Mouse (Mus musculus) stomach, postnatal 0 days (tissue): ENCODE measurements around the gene Tsnax. TPM values are rescaled to one million over a fixed set of nuclear protein-coding genes. Genes with fewer than 3 reads are reported as not detected.
A peak's percentile ranks its signal among the peaks of the same experiment; 100 is the strongest.

Source experiments
- ATAC-seq: fragments of 200-750 bp; cut with Nextera tagmentation; 2 replicates; pipeline ENCODE4 v1.8.0; 2017; ENCODE audit not compliant: low FRiP score, low TSS enrichment
- DNase-seq: peaks from one replicate; pipeline ENCODE4 v3.0.0-alpha.2; 2016; ENCODE audit warnings: low spot score
- H3K27ac ChIP-seq: fragments of 300-500 bp; sonication (generic); replicated peaks from 2 replicates; pipeline ENCODE4 v1.5.1; 2014; ENCODE audit warnings: mild to moderate bottlenecking, control low read depth
- H3K27me3 ChIP-seq: fragments of 300-500 bp; sonication (generic); 2 replicates; pipeline ENCODE4 v1.6.1; 2014; ENCODE audit warnings: low read length; ENCODE audit not compliant: control insufficient read depth, insufficient read depth
- H3K36me3 ChIP-seq: fragments of 300-500 bp; sonication (generic); 2 replicates; pipeline ENCODE4 v1.6.1; 2014; ENCODE audit warnings: low read length, mixed read lengths; ENCODE audit not compliant: control insufficient read depth, insufficient read depth
- H3K4me1 ChIP-seq: fragments of 300-500 bp; sonication (generic); replicated peaks from 2 replicates; pipeline ENCODE4 v1.6.1; 2014; ENCODE audit warnings: antibody characterized with exemption; ENCODE audit not compliant: control insufficient read depth, insufficient read depth
- H3K4me2 ChIP-seq: fragments of 300-500 bp; sonication (generic); replicated peaks from 2 replicates; pipeline ENCODE4 v1.6.1; 2014; ENCODE audit warnings: low read depth, mild to moderate bottlenecking, control low read depth, moderate library complexity
- H3K4me3 ChIP-seq: fragments of 300-500 bp; sonication (generic); 2 replicates; pipeline ENCODE4 v1.5.1; 2014; ENCODE audit warnings: low read depth, low read length, control low read depth
- H3K9ac ChIP-seq: fragments of 300-500 bp; sonication (generic); 2 replicates; pipeline ENCODE4 v1.6.1; 2014; ENCODE audit warnings: mild to moderate bottlenecking, low read length, control low read depth, mixed read lengths
- H3K9me3 ChIP-seq: fragments of 300-500 bp; sonication (generic); 2 replicates; pipeline ENCODE4 v1.6.1; 2016; ENCODE audit warnings: low read length; ENCODE audit not compliant: control insufficient read depth
- CTCF ChIP-seq: IDR thresholded peaks from 2 replicates; pipeline ENCODE4 v1.5.1; 2016; ENCODE audit warnings: antibody characterized with exemption, low read depth, mild to moderate bottlenecking, moderate library complexity
- EP300 ChIP-seq: optimal IDR thresholded peaks from 2 replicates; pipeline ENCODE3; 2016; ENCODE audit warnings: antibody characterized with exemption
- WGBS: fragments of 180-500 bp; shearing (Covaris S2); extraction: QIAGEN DNeasy Blood & Tissue Kit; methylation state at CpG from one replicate; pipeline ENCODE4 v1.1.7; 2014; 5-methylcytosine and 5-hydroxymethylcytosine counted together
- polyA plus RNA-seq: library from polyadenylated mRNA; unstranded; fragments of >200 nt; fragmentation: Nextera tagmentation; extraction: Ambion mirVana; gene quantifications from 2 replicates; pipeline ENCODE4 v1.2.1, GENCODE M21; 2015

The Tsnax gene
- polyA plus RNA-seq, 1 experiment from 2014 or later: 62.5 TPM

DNA sequence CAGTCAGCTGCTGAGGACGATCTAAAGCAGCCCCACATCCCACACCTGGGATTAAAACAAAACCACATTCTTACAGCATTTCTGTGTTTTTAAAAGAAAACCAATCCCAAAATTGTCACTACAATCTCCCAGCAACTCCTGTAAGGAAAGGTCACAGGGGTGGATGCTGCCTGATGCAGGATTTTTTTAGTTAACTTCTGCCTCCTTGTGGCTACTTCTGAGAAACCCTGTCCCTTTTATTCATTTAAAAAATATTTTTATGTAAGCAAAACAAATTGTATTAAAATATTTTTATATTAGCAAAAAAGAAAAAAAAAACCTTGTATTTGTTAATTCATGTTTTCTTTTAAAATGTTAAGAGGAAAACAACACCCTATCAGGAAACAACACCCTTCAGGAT lies 33.0 kb downstream of the Tsnax start:
- H3K4me2 ChIP-seq: no peak overlapping the region
- no peaks in the 10 kb centered on the region for H3K27me3 ChIP-seq
- peak; percentile 21 for TF ChIP-seq CTCF
- no peak for TF ChIP-seq EP300
- H3K9me3 ChIP-seq: no peaks in the 10 kb centered on the region
- no peak overlapping the region for H3K4me3 ChIP-seq
- no peak overlapping the region for H3K9ac ChIP-seq
- no peak overlapping the region for H3K27ac ChIP-seq
- DNase-seq: no peak
- 88% methylated on average over 1 of the region's 1 CpGs for WGBS
- no peak for ATAC-seq
- no peaks in the 10 kb centered on the region for H3K36me3 ChIP-seq
- H3K4me1 ChIP-seq: no peaks in the 10 kb centered on the region

DNA sequence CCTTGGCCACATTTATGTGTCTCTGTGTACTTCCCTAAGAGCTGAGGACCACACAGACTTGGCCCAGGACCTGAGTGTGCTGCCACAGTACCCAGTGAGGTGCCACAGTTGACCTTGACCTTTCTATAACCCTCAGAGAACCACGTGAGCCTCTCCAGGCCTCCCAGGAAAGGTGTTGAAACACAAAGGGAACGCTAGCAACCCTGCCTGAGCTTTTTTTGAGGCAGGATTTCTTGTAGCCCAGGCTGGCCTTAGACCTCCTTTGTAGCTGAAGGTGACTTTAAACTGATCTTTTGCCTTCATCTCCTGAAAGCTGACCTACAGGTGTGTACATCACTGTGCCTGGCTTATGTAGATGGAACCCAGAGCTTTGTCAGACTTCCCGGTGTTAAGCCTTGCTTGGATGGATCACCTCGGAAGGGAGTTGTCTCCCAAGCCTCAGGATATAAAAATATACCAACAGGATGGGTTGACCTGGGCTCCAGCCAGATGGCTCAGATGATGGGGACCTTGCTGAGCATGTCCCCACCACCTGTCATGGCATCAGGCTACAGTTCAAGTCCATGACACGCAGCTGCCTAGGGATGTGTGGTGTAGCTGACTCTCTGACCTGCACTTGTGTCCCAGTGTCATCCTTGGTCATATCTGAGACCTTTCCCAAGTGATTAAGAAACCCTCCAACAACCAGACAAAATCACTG lies 36.4 kb downstream of the Tsnax start:
- H3K4me3 ChIP-seq: no peak overlapping the region
- H3K9me3 ChIP-seq: no peaks in the 10 kb centered on the region
- no peak overlapping the region for H3K9ac ChIP-seq
- H3K36me3 ChIP-seq: no peaks in the 10 kb centered on the region
- DNase-seq (no peak), ATAC-seq (no peak; the same call in 1 of the 2 replicates)
- WGBS: 59% methylated on average over 5 of the region's 5 CpGs
- no peak overlapping the region for H3K4me2 ChIP-seq
- no peaks in the 10 kb centered on the region for H3K27me3 ChIP-seq
- TF ChIP-seq EP300 (no peak), CTCF (no peak)
- H3K27ac ChIP-seq: no peak overlapping the region
- H3K4me1 ChIP-seq: no peaks in the 10 kb centered on the region

DNA sequence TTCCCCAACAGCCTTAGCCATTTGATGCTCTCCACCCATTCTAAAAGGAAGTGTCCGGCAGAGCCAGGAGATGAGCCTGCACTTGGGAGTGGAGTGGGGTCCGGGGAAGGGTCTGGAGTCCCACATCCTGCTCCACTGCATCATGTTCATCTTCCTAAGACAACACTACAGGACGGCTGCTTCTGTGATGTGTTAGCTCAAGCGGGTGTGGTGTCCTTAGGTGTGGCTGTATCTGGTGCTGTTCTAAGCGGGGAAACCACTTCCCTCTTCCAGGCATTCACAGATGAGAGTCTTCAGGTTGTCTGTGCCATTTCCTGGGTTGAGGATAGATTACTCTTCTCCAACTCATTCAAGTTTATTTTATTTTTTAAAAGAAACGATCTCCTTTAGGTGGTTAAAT lies 37.0 kb downstream of the Tsnax start:
- Histone ChIP-seq H3K27ac (no peak overlapping the region), H3K4me3 (no peak overlapping the region), H3K36me3 (no peaks in the 10 kb centered on the region), H3K9me3 (no peaks in the 10 kb centered on the region), H3K4me1 (no peaks in the 10 kb centered on the region), H3K9ac (no peak overlapping the region), H3K4me2 (no peak overlapping the region), H3K27me3 (no peaks in the 10 kb centered on the region)
- WGBS: 60% methylated on average over 6 of the region's 6 CpGs
- DNase-seq (no peak), ATAC-seq (no peak)
- TF ChIP-seq CTCF (no peak), EP300 (no peak)

DNA sequence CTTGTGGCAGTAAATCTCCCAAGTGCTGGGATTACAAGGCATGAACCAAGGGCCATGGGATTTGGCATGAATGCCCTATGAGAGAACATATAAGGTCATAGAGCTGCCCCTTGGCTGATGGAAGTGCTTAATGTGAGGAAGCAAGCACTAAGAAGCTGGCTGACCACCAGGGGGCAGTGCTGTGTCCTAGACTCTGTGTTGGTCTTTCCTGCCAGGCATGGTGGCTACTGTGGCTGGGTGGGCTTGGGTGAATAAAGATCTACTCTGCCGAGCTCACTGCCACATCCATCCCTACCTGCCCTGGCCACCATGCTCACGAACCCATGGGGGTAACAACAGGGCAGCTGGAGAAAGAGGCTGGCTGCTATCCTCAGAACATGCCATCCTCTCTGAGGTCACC lies 39.2 kb downstream of the Tsnax start:
- H3K4me1 ChIP-seq: no peaks in the 10 kb centered on the region
- ATAC-seq (no peak), DNase-seq (peak; percentile 77)
- no peak overlapping the region for H3K9ac ChIP-seq
- H3K4me3 ChIP-seq: no peak overlapping the region
- WGBS: 45% methylated on average over 2 of the region's 2 CpGs
- no peaks in the 10 kb centered on the region for H3K9me3 ChIP-seq
- TF ChIP-seq EP300: no peak
- TF ChIP-seq CTCF: peak; percentile 84
- no peak overlapping the region for H3K27ac ChIP-seq
- no peak overlapping the region for H3K4me2 ChIP-seq
- no peaks in the 10 kb centered on the region for H3K27me3 ChIP-seq
- no peaks in the 10 kb centered on the region for H3K36me3 ChIP-seq

DNA sequence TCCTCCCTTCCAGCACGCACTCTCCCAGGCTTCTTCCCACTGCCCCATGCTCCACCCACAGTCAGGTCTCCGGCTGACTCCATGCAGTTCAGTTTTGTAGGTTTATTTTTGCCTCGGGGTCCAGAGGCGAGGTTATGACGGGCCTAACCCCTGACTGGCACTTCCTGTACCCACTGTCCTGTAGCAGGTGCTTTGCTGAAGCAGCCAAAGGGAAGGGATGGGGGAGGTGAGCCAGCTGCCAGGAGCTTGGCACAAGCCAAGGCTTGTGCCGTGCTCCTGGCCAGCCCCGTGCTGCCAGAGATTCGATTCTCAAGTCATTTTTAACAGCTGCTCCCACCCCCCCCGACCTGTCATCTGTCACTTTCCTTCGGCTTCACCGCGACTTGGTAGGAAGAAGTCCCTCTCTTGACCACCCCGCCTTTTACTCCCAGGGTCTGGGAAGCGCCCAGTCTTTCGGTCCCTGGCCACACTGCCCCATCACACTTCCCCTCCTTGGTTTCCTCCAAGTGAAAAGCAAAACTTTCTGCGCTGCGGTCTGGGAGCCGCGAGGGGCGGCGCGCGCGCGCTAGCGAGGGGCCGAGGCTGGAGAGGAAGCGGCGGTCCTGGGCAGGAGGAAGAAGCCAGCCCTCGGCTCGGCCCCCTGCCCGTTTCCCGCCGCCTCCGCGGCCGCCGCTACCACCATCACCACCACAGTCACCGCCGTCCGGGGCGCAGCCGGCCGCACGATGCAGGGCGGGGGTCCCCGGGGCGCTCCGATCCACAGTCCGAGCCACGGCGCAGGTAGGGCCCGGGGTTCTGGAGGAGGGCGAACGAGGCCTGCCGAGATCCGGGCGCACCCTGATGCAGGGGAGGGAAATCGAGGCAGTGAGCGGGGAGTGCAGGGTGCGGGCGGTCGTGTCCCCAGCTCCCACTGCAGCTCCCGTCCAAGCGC lies 41.0 kb downstream of the Tsnax start, which contains the start of gene Disc1:
TSS of gene Disc1 (plus strand) at position 691 of the 931 bp plus-strand sequence.
- Histone ChIP-seq H3K9ac (peak within 1 kb of the TSS; percentile 76), H3K4me2 (peak within 1 kb of the TSS; percentile 99), H3K9me3 (no peaks in the 10 kb centered on the region), H3K36me3 (no peaks in the 10 kb centered on the region), H3K27me3 (no peaks in the 10 kb centered on the region), H3K4me1 (no peaks in the 10 kb centered on the region), H3K4me3 (peak within 1 kb of the TSS; percentile 66), H3K27ac (peak within 1 kb of the TSS; percentile 80)
- WGBS: 2% methylated on average over 50 of the region's 65 CpGs
- DNase-seq: peak; percentile 34
- ATAC-seq: peak; percentile 39
- TF ChIP-seq CTCF: peak; percentile 11
- no peak for TF ChIP-seq EP300
